Comparison of ENCODE assay signal across 34 mouse cellular contexts in genomic region chr16:92965651-92966050, GRCm38 (mm10).
DNase-seq lines count a peak whose midpoint lies in the region; ATAC-seq lines count a peak whose summit lies in the region.
"Had no signal": no experiment of that assay in that cellular context is flagged by ENCODE, and none has a peak within 500 bp of the region (broad histone marks: within the 10 kb centered on the region; RNA-seq: fewer than 3 reads in every experiment).

No protein-coding gene starts in this region.

- H3K4me2 ChIP-seq in heart, embryonic 11.5 days: no peak overlapping the region
- H3K4me2 ChIP-seq: embryonic facial prominence, embryonic 12.5 days; heart, embryonic 13.5 days; limb, embryonic 15.5 days; liver, embryonic 15.5 days; midbrain, embryonic 11.5 days; neural tube, embryonic 12.5 days had no signal

- peak; percentile 51 for DNase-seq in adrenal gland, adult 2 months
- DNase-seq in adrenal gland, adult 18-20 months (ENCODE audit: low spot score in 2 of 2): no peak
- peak; percentile 24 for DNase-seq in heart, adult 11 months
- peak; percentile 42 for DNase-seq in adrenal gland, adult 8-10 months
- peak; percentile 22 for DNase-seq in naive thymus-derived CD4-positive, alpha-beta T cell, adult 2 months (ENCODE audit: low read depth)
- DNase-seq in right cerebral cortex, postnatal 14 days: no peak
- DNase-seq: cerebellum, adult 2 months; cerebellum, postnatal 36 days; heart, adult 18-20 months; heart, postnatal 10 days; kidney, adult 9 months; kidney, postnatal 10 days; layer of hippocampus, adult 9-11 months; lung, postnatal 36 days; right cerebral cortex, adult 18-20 months; right cerebral cortex, postnatal 4 days; thymus, adult 18-20 months; thymus, postnatal 25 days had no signal

- no peak overlapping the region for H3K27ac ChIP-seq in heart, embryonic 11.5 days (ENCODE audit: low read depth, low read length)
- H3K27ac ChIP-seq: embryonic facial prominence, embryonic 12.5 days; forebrain, embryonic 10.5 days; heart, embryonic 13.5 days; hindbrain, embryonic 10.5 days; limb, embryonic 10.5 days; limb, embryonic 15.5 days; liver, embryonic 15.5 days; neural tube, embryonic 12.5 days; stomach, postnatal 0 days had no signal

- H3K4me1 ChIP-seq in heart, embryonic 11.5 days (ENCODE audit: control insufficient read depth, insufficient read depth, low read length): peaks cover 5% of the 10 kb centered on the region
- H3K4me1 ChIP-seq: embryonic facial prominence, embryonic 12.5 days; forebrain, embryonic 10.5 days; hindbrain, embryonic 10.5 days; limb, embryonic 10.5 days; liver, embryonic 15.5 days; neural tube, embryonic 12.5 days had no signal

- no peak overlapping the region for H3K9ac ChIP-seq in heart, embryonic 11.5 days (ENCODE audit: low read depth, low read length)
- H3K9ac ChIP-seq: embryonic facial prominence, embryonic 12.5 days; heart, embryonic 13.5 days; limb, embryonic 15.5 days; liver, embryonic 15.5 days; neural tube, embryonic 12.5 days had no signal

- H3K36me3 ChIP-seq in heart, embryonic 11.5 days (ENCODE audit: control insufficient read depth, insufficient read depth, low read length): no peaks in the 10 kb centered on the region
- H3K36me3 ChIP-seq: embryonic facial prominence, embryonic 12.5 days; forebrain, embryonic 10.5 days; G1E; heart, embryonic 13.5 days; hindbrain, embryonic 10.5 days; limb, embryonic 10.5 days; limb, embryonic 15.5 days; liver, embryonic 15.5 days; neural tube, embryonic 12.5 days had no signal

- WGBS in heart, embryonic 11.5 days (ENCODE audit: insufficient replicate concordance): 83% methylated on average over 3 of the region's 3 CpGs

- no peak overlapping the region for H3K4me3 ChIP-seq in heart, embryonic 11.5 days (ENCODE audit: low read depth, low read length)
- H3K4me3 ChIP-seq: embryonic facial prominence, embryonic 12.5 days; forebrain, embryonic 10.5 days; heart, embryonic 13.5 days; hindbrain, embryonic 10.5 days; limb, embryonic 10.5 days; limb, embryonic 15.5 days; liver, embryonic 15.5 days; neural tube, embryonic 12.5 days had no signal

- peaks cover 5% of the 10 kb centered on the region; the same call in 1 of the 2 replicates for H3K27me3 ChIP-seq in heart, embryonic 11.5 days (ENCODE audit: control insufficient read depth, insufficient read depth, low read length)
- H3K27me3 ChIP-seq: embryonic facial prominence, embryonic 12.5 days; liver, embryonic 15.5 days; neural tube, embryonic 12.5 days; Patski had no signal

- no peak for ATAC-seq in heart, embryonic 11.5 days (replicated peaks; ENCODE audit: insufficient number of reproducible peaks, low FRiP score, low TSS enrichment)
- ATAC-seq: forebrain, embryonic 16.5 days; hindbrain, embryonic 16.5 days; midbrain, embryonic 16.5 days; Patski had no signal

- no peaks in the 10 kb centered on the region for H3K9me3 ChIP-seq in heart, embryonic 11.5 days (replicated peaks; ENCODE audit: control insufficient read depth, low read length)
- H3K9me3 ChIP-seq: embryonic facial prominence, embryonic 12.5 days; forebrain, embryonic 10.5 days; G1E; heart, embryonic 13.5 days; hindbrain, embryonic 10.5 days; limb, embryonic 10.5 days; limb, embryonic 15.5 days; liver, embryonic 15.5 days; neural tube, embryonic 12.5 days had no signal

Comparison
In these comparisons a context has a peak if more than half of its experiments do, and no peak if none do; other contexts are left out.
1. DNase-seq: peak in adrenal gland, adult 2 months (single experiment), heart, adult 11 months (single experiment), adrenal gland, adult 8-10 months (single experiment) and naive thymus-derived CD4-positive, alpha-beta T cell, adult 2 months (single experiment); none in adrenal gland, adult 18-20 months (0 of 2) and right cerebral cortex, postnatal 14 days (single experiment).